Mouse (Mus musculus): Measurements from ENCODE around the gene Sgo2a. TPM values are rescaled to one million over a fixed set of nuclear protein-coding genes. Genes with fewer than 3 reads are reported as not detected.

The Sgo2a gene
- 1.1 TPM for polyA plus RNA-seq (2017; shearing (Covaris generic))

GRCm38 (mm10) chr1:57995432-57996132, at the start of gene Sgo2a:
Gene Sgo2a, plus strand, starts transcription at chr1:57995971.

GRCm38 (mm10) chr1:58018856-58019255, 23.1 kb downstream of the Sgo2a start, which contains the start of gene Kctd18:
Gene Kctd18, minus strand, starts transcription at chr1:58018956.

GRCm38 (mm10) chr1:58029636-58030117, 33.9 kb downstream of the Sgo2a start, which contains the start of gene Aox1:
Gene Aox1, plus strand, starts transcription at chr1:58029931.

Other genes with a start within 250 kb of the Sgo2a start
- 1.2 TPM for gene Spats2l, start 221.8 kb upstream of the Sgo2a start, polyA plus RNA-seq (2017; shearing (Covaris generic))
- gene Kctd18, start 23.0 kb downstream of the Sgo2a start, polyA plus RNA-seq (2017; shearing (Covaris generic)) = 37.7 TPM
- gene Aox1, start 34.0 kb downstream of the Sgo2a start, polyA plus RNA-seq (2017; shearing (Covaris generic)) = not detected
- not detected for gene Aox3, start 117.2 kb downstream of the Sgo2a start, polyA plus RNA-seq (2017; shearing (Covaris generic))
- gene Aox4, start 214.4 kb downstream of the Sgo2a start, polyA plus RNA-seq (2017; shearing (Covaris generic)) = not detected

All from activated CD4-positive, CD25-positive, alpha-beta regulatory T cell, adult 9 weeks (primary cell).